In the genomic region with DNA sequence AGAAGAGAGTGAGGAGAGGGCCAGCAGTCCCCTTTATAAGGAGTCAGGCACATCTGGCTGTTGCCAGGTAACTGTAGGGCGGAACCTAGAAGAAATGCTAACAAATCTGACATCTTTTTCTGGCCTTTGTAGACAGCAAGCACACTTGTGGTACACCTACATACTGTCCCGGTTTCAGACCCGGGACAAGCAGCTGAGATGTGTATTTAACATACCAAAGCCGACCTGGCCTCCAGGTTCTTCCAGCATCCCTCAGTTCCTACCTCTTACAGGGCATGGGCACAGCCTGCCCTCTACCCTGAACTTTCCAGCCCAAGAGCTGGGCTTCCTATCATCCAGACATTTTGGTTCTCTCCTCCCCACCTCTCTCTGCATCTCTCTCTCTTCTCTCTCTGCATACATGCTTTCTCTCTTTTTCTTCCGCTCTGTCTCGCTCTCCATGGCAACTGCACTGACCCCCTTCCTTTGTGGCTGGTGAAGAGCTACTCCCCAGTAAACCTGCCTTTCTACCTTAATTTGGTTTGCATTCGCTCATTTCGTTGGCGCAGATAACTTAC, we compare ENCODE assay signal across 9 mouse cellular contexts. TPM values are rescaled to one million over a fixed set of nuclear protein-coding genes. Genes with fewer than 3 reads are reported as not detected.
DNase-seq lines count a peak whose midpoint lies in the region; ATAC-seq and TF ChIP-seq lines count a peak whose summit lies in the region.
"Had no signal": no experiment of that assay in that cellular context is flagged by ENCODE, and none has a peak within 500 bp of the region (broad histone marks: within the 10 kb centered on the region; RNA-seq: fewer than 3 reads in every experiment).

No protein-coding gene starts in this region.

- ATAC-seq in kidney, embryonic 15.5 days (replicated peaks; ENCODE audit: low FRiP score), result no peak; the same call in 1 of the 2 replicates
- no peak for ATAC-seq in embryonic facial prominence, embryonic 15.5 days (ENCODE audit: insufficient number of reproducible peaks, low FRiP score, low TSS enrichment, low read depth)
- ATAC-seq in limb, embryonic 14.5 days (ENCODE audit: low FRiP score, low read depth), result peak; percentile 24; the same call in 1 of the 2 replicates
- ATAC-seq in stomach, embryonic 15.5 days (ENCODE audit: insufficient read depth, low FRiP score, low read depth), result no peak
- ATAC-seq: inflammation-experienced regulatory T-cells, adult 6 months had no signal

- H3K9me3 ChIP-seq in kidney, embryonic 15.5 days (replicated peaks), result no peaks in the 10 kb centered on the region
- no peaks in the 10 kb centered on the region for H3K9me3 ChIP-seq in embryonic facial prominence, embryonic 15.5 days (replicated peaks)
- no peaks in the 10 kb centered on the region for H3K9me3 ChIP-seq in limb, embryonic 14.5 days (ENCODE audit: control insufficient read depth, low read length)
- no peaks in the 10 kb centered on the region for H3K9me3 ChIP-seq in stomach, embryonic 15.5 days

- peak overlapping the region; percentile 17; the same call in 1 of the 2 replicates for H3K9ac ChIP-seq in kidney, embryonic 15.5 days
- no peak overlapping the region for H3K9ac ChIP-seq in embryonic facial prominence, embryonic 15.5 days
- peak overlapping the region; percentile 35; the same call in 1 of the 2 replicates for H3K9ac ChIP-seq in limb, embryonic 14.5 days (ENCODE audit: low read depth, low read length, severe bottlenecking)
- H3K9ac ChIP-seq in stomach, embryonic 15.5 days, result no peak overlapping the region

- no peak for DNase-seq in kidney, adult 9 months
- no peak for DNase-seq in limb, embryonic 14.5 days (ENCODE audit: low spot score)
- DNase-seq in frontal cortex, postnatal 10 days (ENCODE audit: low spot score in 2 of 2), result no peak
- DNase-seq in gastrocnemius, adult 18-20 months (ENCODE audit: low spot score), result no peak
- no peak for DNase-seq in gastrocnemius, adult 8-10 months (ENCODE audit: low spot score in 2 of 2)

- TF ChIP-seq POLR2A in limb, embryonic 14.5 days (IDR thresholded peaks at IDR 0.05; ENCODE audit: borderline replicate concordance, extremely low read depth, insufficient read depth, insufficient read length), result no peak

- peaks cover 19% of the 10 kb centered on the region for H3K4me1 ChIP-seq in kidney, embryonic 15.5 days
- H3K4me1 ChIP-seq in embryonic facial prominence, embryonic 15.5 days, result peaks cover 6% of the 10 kb centered on the region; the same call in 1 of the 2 replicates
- peaks cover 11% of the 10 kb centered on the region for H3K4me1 ChIP-seq in limb, embryonic 14.5 days (ENCODE audit: control insufficient read depth, insufficient read depth, low read length)
- H3K4me1 ChIP-seq in stomach, embryonic 15.5 days, result no peaks in the 10 kb centered on the region

- H3K4me3 ChIP-seq in kidney, embryonic 15.5 days (replicated peaks), result no peak overlapping the region
- 0 out of 2 replicates have a peak overlapping the region, but pooled peaks have one; percentile 7 for H3K4me3 ChIP-seq in embryonic facial prominence, embryonic 15.5 days (replicated peaks)
- H3K4me3 ChIP-seq in limb, embryonic 14.5 days (replicated peaks; ENCODE audit: low read length), result no peak overlapping the region
- H3K4me3 ChIP-seq in stomach, embryonic 15.5 days (replicated peaks), result no peak overlapping the region

- peak overlapping the region; percentile 48 for H3K4me2 ChIP-seq in kidney, embryonic 15.5 days
- peak overlapping the region; percentile 38; the same call in 1 of the 2 replicates for H3K4me2 ChIP-seq in embryonic facial prominence, embryonic 15.5 days (replicated peaks)
- H3K4me2 ChIP-seq in limb, embryonic 14.5 days (replicated peaks; ENCODE audit: low read depth, low read length, severe bottlenecking), result peak overlapping the region; percentile 34; the same call in 1 of the 2 replicates
- peak overlapping the region; percentile 47; the same call in 1 of the 2 replicates for H3K4me2 ChIP-seq in stomach, embryonic 15.5 days

- H3K27me3 ChIP-seq in kidney, embryonic 15.5 days, result no peaks in the 10 kb centered on the region
- no peaks in the 10 kb centered on the region for H3K27me3 ChIP-seq in embryonic facial prominence, embryonic 15.5 days
- H3K27me3 ChIP-seq in limb, embryonic 14.5 days (ENCODE audit: control insufficient read depth, insufficient read depth, low read length), result no peaks in the 10 kb centered on the region
- H3K27me3 ChIP-seq in stomach, embryonic 15.5 days (replicated peaks), result no peaks in the 10 kb centered on the region

- 34% methylated on average over 9 of the region's 9 CpGs for WGBS in kidney, embryonic 15.5 days
- WGBS in embryonic facial prominence, embryonic 15.5 days, result 31% methylated on average over 9 of the region's 9 CpGs
- WGBS in limb, embryonic 14.5 days, result 29% methylated on average over 9 of the region's 9 CpGs
- 31% methylated on average over 9 of the region's 9 CpGs for WGBS in stomach, embryonic 15.5 days

- peak overlapping the region; percentile 70 for H3K27ac ChIP-seq in kidney, embryonic 15.5 days
- H3K27ac ChIP-seq in embryonic facial prominence, embryonic 15.5 days (replicated peaks), result peak overlapping the region; percentile 72
- peak overlapping the region; percentile 73 for H3K27ac ChIP-seq in limb, embryonic 14.5 days (replicated peaks; ENCODE audit: low read depth, low read length)
- no peak overlapping the region for H3K27ac ChIP-seq in stomach, embryonic 15.5 days

- H3K36me3 ChIP-seq in kidney, embryonic 15.5 days, result no peaks in the 10 kb centered on the region
- H3K36me3 ChIP-seq in embryonic facial prominence, embryonic 15.5 days, result no peaks in the 10 kb centered on the region
- H3K36me3 ChIP-seq in limb, embryonic 14.5 days (ENCODE audit: control insufficient read depth, insufficient read depth, low read length), result no peaks in the 10 kb centered on the region
- no peaks in the 10 kb centered on the region for H3K36me3 ChIP-seq in stomach, embryonic 15.5 days

RNA-seq across cellular contexts. Expression of gene Npl, which starts 18.1 kb away (rescaled TPM):
- polyA plus RNA-seq in kidney, embryonic 15.5 days (2015; fragmentation: Nextera tagmentation; extraction: Ambion mirVana), result 21.4 and 23.3 TPM in 2 replicates
- polyA plus RNA-seq in embryonic facial prominence, embryonic 15.5 days (2015; fragmentation: Nextera tagmentation; extraction: Ambion mirVana), result 21.4 and 23.5 TPM in 2 replicates
- 6.4 and 7.1 TPM in 2 replicates for polyA plus RNA-seq in limb, embryonic 14.5 days (2012; rRNA removed)
- polyA plus RNA-seq in limb, embryonic 14.5 days (2014; fragmentation: Nextera tagmentation; extraction: Ambion mirVana), result 12.0 and 12.9 TPM in 2 replicates
- polyA plus RNA-seq in stomach, embryonic 15.5 days (2015; fragmentation: Nextera tagmentation; extraction: Ambion mirVana), result 16.6 and 17.6 TPM in 2 replicates
- 1 to 10 TPM; 2.2 to 2.4 TPM for total RNA-seq in gastrocnemius, adult 18-20 months (2021)
- total RNA-seq in gastrocnemius, adult 8-10 months (2022), result 1 to 10 TPM; 1.6 to 2.7 (median 1.8) TPM

RNA-seq across cellular contexts. Expression of gene Dhx9, which starts 44.3 kb away (rescaled TPM):
- 37.3 and 39.6 TPM in 2 replicates for polyA plus RNA-seq in kidney, embryonic 15.5 days (2015; fragmentation: Nextera tagmentation; extraction: Ambion mirVana)
- polyA plus RNA-seq in embryonic facial prominence, embryonic 15.5 days (2015; fragmentation: Nextera tagmentation; extraction: Ambion mirVana), result 26.5 and 26.9 TPM in 2 replicates
- polyA plus RNA-seq in limb, embryonic 14.5 days (2012; rRNA removed), result 104 and 143 TPM in 2 replicates
- 24.2 and 26.9 TPM in 2 replicates for polyA plus RNA-seq in limb, embryonic 14.5 days (2014; fragmentation: Nextera tagmentation; extraction: Ambion mirVana)
- 30.9 and 32.6 TPM in 2 replicates for polyA plus RNA-seq in stomach, embryonic 15.5 days (2015; fragmentation: Nextera tagmentation; extraction: Ambion mirVana)
- 10 to 100 TPM; 21.4 to 24.4 TPM for total RNA-seq in gastrocnemius, adult 18-20 months (2021)
- total RNA-seq in gastrocnemius, adult 8-10 months (2022), result 10 to 100 TPM; 18.8 to 23.4 (median 20.3) TPM

Comparison
In these comparisons a context has a peak if more than half of its experiments do, and no peak if none do; other contexts are left out.
1. H3K9ac ChIP-seq: peak in kidney, embryonic 15.5 days (single experiment) and limb, embryonic 14.5 days (single experiment); none in embryonic facial prominence, embryonic 15.5 days (single experiment) and stomach, embryonic 15.5 days (single experiment).
2. Peak in every context shown above with its lines, with median percentiles within 50 percentile points of each other: H3K4me2 ChIP-seq.